Mouse (Mus musculus) hindbrain, postnatal 0 days (tissue): ENCODE data around the gene Hbp1. TPM values are rescaled to one million over a fixed set of nuclear protein-coding genes. Genes with fewer than 3 reads are reported as not detected.
A peak's percentile ranks its signal among the peaks of the same experiment; 100 is the strongest.

Source experiments
- ATAC-seq: fragments of 200-750 bp; cut with Nextera tagmentation; 2 replicates; pipeline ENCODE4 v1.8.0; 2017; ENCODE audit warnings: mild to moderate bottlenecking, moderate TSS enrichment, moderate library complexity
- DNase-seq: peaks from one replicate; pipeline ENCODE4 v3.0.0-alpha.2; 2015; ENCODE audit warnings: low spot score
- H3K27ac ChIP-seq: fragments of 300-500 bp; sonication (generic); 2 replicates; pipeline ENCODE4 v1.5.1; 2014; ENCODE audit warnings: mild to moderate bottlenecking
- H3K27me3 ChIP-seq: fragments of 300-500 bp; sonication (generic); 2 replicates; pipeline ENCODE4 v1.6.1; 2014; ENCODE audit warnings: low read length, mixed read lengths; ENCODE audit not compliant: insufficient read depth
- H3K36me3 ChIP-seq: fragments of 300-500 bp; sonication (generic); 2 replicates; pipeline ENCODE4 v1.6.1; 2014; ENCODE audit warnings: low read length, mixed read lengths; ENCODE audit not compliant: insufficient read depth
- H3K4me1 ChIP-seq: fragments of 300-500 bp; sonication (generic); 2 replicates; pipeline ENCODE4 v1.6.1; 2014; ENCODE audit warnings: antibody characterized with exemption, low read length, mixed read lengths; ENCODE audit not compliant: insufficient read depth
- H3K4me2 ChIP-seq: fragments of 300-500 bp; sonication (generic); 2 replicates; pipeline ENCODE4 v1.6.1; 2014; ENCODE audit warnings: low read depth, mild to moderate bottlenecking, low read length, moderate library complexity, mixed read lengths
- H3K4me3 ChIP-seq: fragments of 300-500 bp; sonication (generic); 2 replicates; pipeline ENCODE4 v1.5.1; 2014; ENCODE audit warnings: low read length
- H3K9ac ChIP-seq: fragments of 300-500 bp; sonication (generic); replicated peaks from 2 replicates; pipeline ENCODE4 v1.6.1; 2014; ENCODE audit warnings: mild to moderate bottlenecking, low read length, moderate library complexity, mixed read lengths
- H3K9me3 ChIP-seq: fragments of 300-500 bp; sonication (generic); 2 replicates; pipeline ENCODE4 v1.6.1; 2016; ENCODE audit warnings: low read length, mixed read lengths
- CTCF ChIP-seq: IDR thresholded peaks from 2 replicates; pipeline ENCODE4 v1.5.1; 2016; ENCODE audit warnings: antibody characterized with exemption, control low read depth, low read depth
- WGBS: fragments of 180-500 bp; shearing (Covaris S2); extraction: QIAGEN DNeasy Blood & Tissue Kit; methylation state at CpG from one replicate; pipeline ENCODE4 v1.1.7; 2014; 5-methylcytosine and 5-hydroxymethylcytosine counted together
- polyA plus RNA-seq: library from polyadenylated mRNA; unstranded; fragments of >200 nt; fragmentation: Nextera tagmentation; extraction: Ambion mirVana; gene quantifications from 2 replicates; pipeline ENCODE4 v1.2.1, GENCODE M21; 2015
- total RNA-seq: library from RNA; depleted of rRNA; stranded (reverse); fragments of >200 nt; gene quantifications from 2 replicates; pipeline ENCODE4 v1.2.3, GENCODE M21; 2014; rRNA removed

The Hbp1 gene
- total RNA-seq (49.7 and 50.5 TPM in 2 replicates), polyA plus RNA-seq (40.3 and 41.9 TPM in 2 replicates)

DNA sequence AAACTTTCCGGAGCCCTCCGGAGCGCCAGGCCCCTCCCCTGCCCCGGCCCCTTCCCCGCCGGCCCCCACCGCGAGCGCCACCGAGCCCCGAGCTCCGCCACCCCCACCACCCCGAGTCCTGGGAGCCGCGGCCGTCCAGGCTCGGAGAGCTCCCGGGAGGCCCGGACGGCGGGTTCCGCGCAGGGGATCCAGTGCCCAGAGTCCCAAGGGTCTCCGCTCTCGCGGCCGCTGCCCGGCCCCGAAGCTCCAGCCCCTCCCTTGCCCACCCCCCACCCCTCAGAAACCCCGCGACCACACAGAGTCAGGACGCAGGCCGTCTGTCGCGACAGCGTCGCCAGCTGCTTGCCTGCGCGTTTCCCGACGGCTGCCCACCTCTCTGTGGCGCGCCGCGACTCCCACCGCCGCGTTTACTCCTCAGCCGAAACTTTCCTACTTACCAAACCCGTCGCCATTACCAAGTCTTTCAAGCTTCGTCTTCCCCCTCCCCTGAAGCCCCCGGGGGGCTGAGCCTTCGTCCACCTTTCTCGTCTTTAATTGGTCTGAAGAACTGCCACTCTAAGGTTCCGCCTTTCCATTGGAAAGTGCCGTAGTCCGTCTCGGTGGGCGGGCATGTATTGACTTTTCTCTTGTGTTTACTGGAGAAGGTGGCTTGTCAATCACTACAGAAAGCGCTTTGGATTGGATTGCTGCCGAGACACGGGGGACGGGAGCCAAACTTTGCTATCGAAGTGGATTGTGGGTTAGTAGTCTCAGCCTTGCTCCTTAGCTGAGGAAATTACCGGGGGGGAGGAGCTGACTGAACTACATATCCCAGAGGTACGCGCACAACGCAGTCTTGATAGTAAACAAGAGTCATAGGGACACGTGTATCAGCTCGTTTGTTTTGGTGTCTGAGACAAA, at the start of gene Hbp1:
TSS of gene Hbp1 (minus strand) at position 777 of the 900 bp plus-strand sequence.
- ATAC-seq (peak; percentile 98), DNase-seq (peak; percentile 100)
- no peaks in the 10 kb centered on the region for H3K4me1 ChIP-seq
- no peaks in the 10 kb centered on the region for H3K9me3 ChIP-seq
- H3K4me3 ChIP-seq, result peak within 1 kb of the TSS; percentile 98
- 1% methylated on average over 63 of the region's 71 CpGs for WGBS
- no peaks in the 10 kb centered on the region for H3K36me3 ChIP-seq
- peak within 1 kb of the TSS; percentile 84 for H3K9ac ChIP-seq
- H3K4me2 ChIP-seq, result peak within 1 kb of the TSS; percentile 77
- H3K27me3 ChIP-seq, result no peaks in the 10 kb centered on the region
- peak within 1 kb of the TSS; percentile 98 for H3K27ac ChIP-seq
- no peak for TF ChIP-seq CTCF

GRCm38 (mm10) chr12:31998706-31999105, 48.4 kb upstream of the Hbp1 start:
- ATAC-seq (no peak), DNase-seq (no peak)
- Histone ChIP-seq H3K9me3 (no peaks in the 10 kb centered on the region), H3K4me1 (no peaks in the 10 kb centered on the region), H3K9ac (no peak overlapping the region), H3K27ac (no peak overlapping the region), H3K4me3 (no peak overlapping the region), H3K36me3 (no peaks in the 10 kb centered on the region), H3K27me3 (no peaks in the 10 kb centered on the region), H3K4me2 (no peak overlapping the region)
- no peak for TF ChIP-seq CTCF
- 76% methylated on average over 5 of the region's 5 CpGs for WGBS

DNA sequence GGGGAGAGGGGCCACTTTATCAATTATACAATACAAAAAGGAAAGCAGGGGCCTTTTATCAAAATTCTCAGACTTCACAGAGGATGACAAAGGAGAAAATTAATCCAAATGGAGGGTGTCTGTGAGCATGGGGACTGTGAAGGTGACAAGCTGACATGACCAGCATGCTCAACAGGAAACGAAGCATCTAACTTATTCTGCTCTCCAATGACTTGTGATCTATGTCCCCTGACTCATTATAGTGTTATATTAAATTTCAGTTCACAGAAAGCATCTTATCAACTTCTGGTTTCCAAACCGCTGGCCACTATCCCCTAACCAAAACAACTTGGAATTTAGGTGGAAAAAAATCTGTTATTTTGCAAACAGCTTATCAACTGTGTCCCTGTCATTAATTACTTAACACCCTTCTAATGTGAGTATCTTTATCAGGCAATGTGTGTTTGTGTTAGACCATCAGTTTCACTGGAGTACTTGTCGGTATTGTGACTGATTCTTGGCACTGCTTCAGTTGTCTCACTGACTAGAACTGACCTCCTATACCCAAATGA, 47.1 kb upstream of the Hbp1 start:
- Histone ChIP-seq H3K27me3 (no peaks in the 10 kb centered on the region), H3K9me3 (no peaks in the 10 kb centered on the region), H3K4me3 (no peak overlapping the region), H3K4me2 (no peak overlapping the region), H3K9ac (no peak overlapping the region), H3K36me3 (no peaks in the 10 kb centered on the region), H3K4me1 (no peaks in the 10 kb centered on the region), H3K27ac (no peak overlapping the region)
- ATAC-seq, result no peak
- TF ChIP-seq CTCF, result no peak
- WGBS, result 63% methylated on average over 3 of the region's 3 CpGs
- DNase-seq, result no peak

- Histone ChIP-seq H3K9ac (no peak overlapping the region), H3K4me1 (no peaks in the 10 kb centered on the region), H3K27ac (no peak overlapping the region), H3K36me3 (no peaks in the 10 kb centered on the region), H3K4me3 (no peak overlapping the region), H3K27me3 (no peaks in the 10 kb centered on the region), H3K9me3 (no peaks in the 10 kb centered on the region), H3K4me2 (no peak overlapping the region)
- DNase-seq, result no peak
- 66% methylated on average over 5 of the region's 5 CpGs for WGBS
- TF ChIP-seq CTCF, result no peak
- no peak for ATAC-seq
Observed at GRCm38 (mm10) chr12:31996877-31997276, 46.5 kb upstream of the Hbp1 start.

DNA sequence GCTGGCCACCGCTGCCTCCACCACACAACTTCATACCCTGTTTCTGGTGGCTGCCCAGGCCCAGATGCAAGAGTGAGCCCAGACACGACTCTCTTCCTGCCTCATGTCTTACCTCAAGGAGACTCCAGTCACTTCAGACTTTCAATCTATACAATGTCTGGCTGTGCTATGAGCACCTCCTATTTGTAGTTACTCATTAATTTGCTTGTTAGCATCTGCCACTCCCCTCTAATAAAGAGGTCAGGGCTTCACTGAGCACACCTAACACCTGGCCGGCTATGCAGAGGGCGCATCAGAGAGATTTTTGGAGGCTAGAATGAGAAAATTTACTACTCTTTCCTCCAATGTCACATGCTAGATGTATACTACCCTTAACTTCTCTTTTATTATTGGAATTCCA, 40.2 kb upstream of the Hbp1 start:
- TF ChIP-seq CTCF, result no peak
- Histone ChIP-seq H3K9ac (no peak overlapping the region), H3K27ac (no peak overlapping the region), H3K27me3 (no peaks in the 10 kb centered on the region), H3K4me3 (no peak overlapping the region), H3K9me3 (no peaks in the 10 kb centered on the region), H3K36me3 (no peaks in the 10 kb centered on the region), H3K4me2 (no peak overlapping the region), H3K4me1 (no peaks in the 10 kb centered on the region)
- no peak for ATAC-seq
- no peak for DNase-seq
- WGBS, result 89% methylated on average over 4 of the region's 4 CpGs

- ATAC-seq (no peak), DNase-seq (no peak)
- Histone ChIP-seq H3K4me2 (no peak overlapping the region), H3K4me3 (no peak overlapping the region), H3K4me1 (no peaks in the 10 kb centered on the region; the same call in 1 of the 2 replicates), H3K9ac (no peak overlapping the region), H3K27me3 (no peaks in the 10 kb centered on the region), H3K36me3 (no peaks in the 10 kb centered on the region), H3K9me3 (no peaks in the 10 kb centered on the region), H3K27ac (no peak overlapping the region)
- no peak for TF ChIP-seq CTCF
Observed at GRCm38 (mm10) chr12:31989726-31990125, 39.4 kb upstream of the Hbp1 start.

- WGBS, result 88% methylated on average over 2 of the region's 2 CpGs
- ATAC-seq, result no peak
- TF ChIP-seq CTCF, result no peak
- H3K4me1 ChIP-seq, result no peaks in the 10 kb centered on the region; the same call in 1 of the 2 replicates
- no peaks in the 10 kb centered on the region for H3K9me3 ChIP-seq
- no peak overlapping the region for H3K4me2 ChIP-seq
- no peaks in the 10 kb centered on the region for H3K27me3 ChIP-seq
- H3K4me3 ChIP-seq, result no peak overlapping the region
- H3K36me3 ChIP-seq, result no peaks in the 10 kb centered on the region
- H3K27ac ChIP-seq, result no peak overlapping the region
- H3K9ac ChIP-seq, result no peak overlapping the region
- no peak for DNase-seq
Observed at GRCm38 (mm10) chr12:31986463-31986862, 36.1 kb upstream of the Hbp1 start.
